Mouse (Mus musculus) heart, adult 2 months (tissue): ENCODE measurements at regions not wholly inside any gene's neighbourhood (a gene's known extent, or its start where the extent isn't known, plus 50 kb on each side); places are given as distances from the start of the nearest gene placed in this dataset.

Source experiments
- CTCF ChIP-seq: fragments of 200-600 bp; IDR thresholded peaks from 2 replicates; pipeline ENCODE4 v1.8.1; 2022; ENCODE audit warnings: antibody characterized with exemption, mild to moderate bottlenecking, moderate library complexity
- EP300 ChIP-seq: fragments of 200-500 bp; IDR thresholded peaks from 2 replicates; pipeline ENCODE4 v1.6.1; 2011; ENCODE audit warnings: low read depth, low read length, control low read depth; ENCODE audit not compliant: insufficient read depth
- POLR2A ChIP-seq: fragments of 200-500 bp; IDR thresholded peaks from 2 replicates; pipeline ENCODE4 v1.6.1; 2011; ENCODE audit warnings: mild to moderate bottlenecking, low read depth, low read length, control low read depth; ENCODE audit not compliant: insufficient read depth

DNA sequence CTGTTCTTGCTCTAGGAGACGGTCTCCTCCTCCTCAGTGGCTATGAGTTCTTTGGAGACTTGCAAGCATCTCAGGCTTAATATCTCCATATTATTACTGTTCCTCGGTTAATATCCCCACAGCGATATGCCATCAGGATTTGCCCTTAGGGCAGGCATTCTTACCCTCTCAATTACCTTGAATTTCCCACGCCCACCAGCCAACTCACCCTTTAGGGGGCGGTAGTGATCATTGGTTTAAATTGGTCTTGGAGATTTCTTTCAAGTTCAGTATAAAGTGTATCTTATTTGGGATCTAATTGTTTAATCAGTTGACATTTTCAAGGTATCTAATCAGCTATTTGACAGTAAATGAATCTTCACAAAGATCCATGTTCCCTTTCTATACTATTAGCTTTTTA, 162.5 kb downstream of the Emp1 start:
- TF ChIP-seq POLR2A (no peak), CTCF (peak; percentile 44), EP300 (no peak)
